Mouse (Mus musculus): Measurements from ENCODE around the gene Gpsm1.

Gene Gpsm1

GRCm38 (mm10) chr2:26312812-26313211, 2.5 kb upstream of the Gpsm1 start:
- peak; percentile 23 for DNase-seq (ENCODE audit: low spot score)

- DNase-seq (ENCODE audit: low spot score) = no peak
These were observed 1.9 kb upstream of the Gpsm1 start for GRCm38 (mm10) chr2:26313394-26313793.

- peak; percentile 72 for DNase-seq (ENCODE audit: low spot score)
These were observed 839 bp upstream of the Gpsm1 start for GRCm38 (mm10) chr2:26314281-26315071.

- DNase-seq (ENCODE audit: low spot score) = peak; percentile 47
These were observed 603 bp downstream of the Gpsm1 start for GRCm38 (mm10) chr2:26315925-26316311.

GRCm38 (mm10) chr2:26316576-26317246, 1.4 kb downstream of the Gpsm1 start:
- DNase-seq (ENCODE audit: low spot score) = peak; percentile 81

GRCm38 (mm10) chr2:26317371-26317770, 2.1 kb downstream of the Gpsm1 start:
- no peak for DNase-seq (ENCODE audit: low spot score)

- DNase-seq (ENCODE audit: low spot score) = no peak
These were observed 2.8 kb downstream of the Gpsm1 start for GRCm38 (mm10) chr2:26317991-26318672.

- DNase-seq (ENCODE audit: low spot score) = no peak
These were observed 3.8 kb downstream of the Gpsm1 start for GRCm38 (mm10) chr2:26319109-26319508.

GRCm38 (mm10) chr2:26319519-26320244, 4.4 kb downstream of the Gpsm1 start:
- no peak for DNase-seq (ENCODE audit: low spot score)

- DNase-seq (ENCODE audit: low spot score) = no peak
These were observed 5.2 kb downstream of the Gpsm1 start for GRCm38 (mm10) chr2:26320245-26321185.

GRCm38 (mm10) chr2:26323589-26324325, 8.4 kb downstream of the Gpsm1 start:
- no peak for DNase-seq (ENCODE audit: low spot score)

GRCm38 (mm10) chr2:26324917-26325316, 9.6 kb downstream of the Gpsm1 start:
- peak; percentile 56 for DNase-seq (ENCODE audit: low spot score)

GRCm38 (mm10) chr2:26325386-26326181, 10.3 kb downstream of the Gpsm1 start:
- peak; percentile 77 for DNase-seq (ENCODE audit: low spot score)

- peak; percentile 34 for DNase-seq (ENCODE audit: low spot score)
These were observed 12.5 kb downstream of the Gpsm1 start for GRCm38 (mm10) chr2:26327852-26328251.

- DNase-seq (ENCODE audit: low spot score) = no peak
These were observed 14.1 kb downstream of the Gpsm1 start for GRCm38 (mm10) chr2:26329402-26329801.

- DNase-seq (ENCODE audit: low spot score) = no peak
These were observed 14.7 kb downstream of the Gpsm1 start for GRCm38 (mm10) chr2:26330056-26330468.

GRCm38 (mm10) chr2:26330702-26331101, 15.4 kb downstream of the Gpsm1 start:
- no peak for DNase-seq (ENCODE audit: low spot score)

- no peak for DNase-seq (ENCODE audit: low spot score)
These were observed 23.2 kb downstream of the Gpsm1 start for GRCm38 (mm10) chr2:26338302-26339203.

- no peak for DNase-seq (ENCODE audit: low spot score)
These were observed 23.9 kb downstream of the Gpsm1 start for GRCm38 (mm10) chr2:26339204-26339551.

All from adipocyte (in vitro differentiated cells).